Mouse (Mus musculus) lung, embryonic 16.5 days (tissue): ENCODE measurements around the gene Dcun1d1. TPM values are rescaled to one million over a fixed set of nuclear protein-coding genes. Genes with fewer than 3 reads are reported as not detected.

ENCODE experiments used
- ATAC-seq: fragments of 200-750 bp; cut with Nextera tagmentation; 2 replicates; pipeline ENCODE4 v1.8.0; 2017; ENCODE audit warnings: low read depth, mild to moderate bottlenecking, moderate library complexity
- H3K27ac ChIP-seq: fragments of 300-500 bp; sonication (generic); 2 replicates; pipeline ENCODE4 v1.5.1; 2014; ENCODE audit warnings: mild to moderate bottlenecking, control low read depth, low read length
- H3K27me3 ChIP-seq: fragments of 300-500 bp; sonication (generic); 2 replicates; pipeline ENCODE4 v1.6.1; 2014; ENCODE audit warnings: low read depth, low read length, mixed read lengths; ENCODE audit not compliant: control insufficient read depth, insufficient read depth
- H3K36me3 ChIP-seq: fragments of 300-500 bp; sonication (generic); 2 replicates; pipeline ENCODE4 v1.6.1; 2014; ENCODE audit warnings: low read length; ENCODE audit not compliant: control insufficient read depth, insufficient read depth
- H3K4me1 ChIP-seq: fragments of 300-500 bp; sonication (generic); replicated peaks from 2 replicates; pipeline ENCODE4 v1.6.1; 2014; ENCODE audit warnings: low read length, mixed read lengths; ENCODE audit not compliant: control insufficient read depth, insufficient read depth
- H3K4me2 ChIP-seq: fragments of 300-500 bp; sonication (generic); 2 replicates; pipeline ENCODE4 v1.6.1; 2014; ENCODE audit warnings: low read depth, low read length, control low read depth
- H3K4me3 ChIP-seq: fragments of 300-500 bp; sonication (generic); 2 replicates; pipeline ENCODE4 v1.5.1; 2014; ENCODE audit warnings: mild to moderate bottlenecking, low read length, control low read depth
- H3K9ac ChIP-seq: fragments of 300-500 bp; sonication (generic); 2 replicates; pipeline ENCODE4 v1.6.1; 2014; ENCODE audit warnings: low read length, control low read depth
- H3K9me3 ChIP-seq: fragments of 300-500 bp; sonication (generic); 2 replicates; pipeline ENCODE4 v1.6.1; 2016; ENCODE audit warnings: low read length; ENCODE audit not compliant: control insufficient read depth
- WGBS: fragments of 180-500 bp; shearing (Covaris S2); extraction: QIAGEN DNeasy Blood & Tissue Kit; methylation state at CpG from one replicate; pipeline ENCODE4 v1.1.7; 2014; 5-methylcytosine and 5-hydroxymethylcytosine counted together
- polyA plus RNA-seq: library from polyadenylated mRNA; unstranded; fragments of >200 nt; fragmentation: Nextera tagmentation; extraction: Ambion mirVana; gene quantifications from 2 replicates; pipeline ENCODE4 v1.2.1, GENCODE M21; 2015

The Dcun1d1 gene
- polyA plus RNA-seq, 1 experiment from 2014 or later: 98.3 TPM

GRCm38 (mm10) chr3:35922522-35922921 lies 14.7 kb downstream of the Dcun1d1 start:
- Histone ChIP-seq H3K4me3 (no peak overlapping the region), H3K27me3 (no peaks in the 10 kb centered on the region), H3K27ac (peak overlapping the region; percentile 30), H3K4me1 (peaks cover 20% of the 10 kb centered on the region), H3K36me3 (no peaks in the 10 kb centered on the region), H3K9me3 (no peaks in the 10 kb centered on the region), H3K4me2 (no peak overlapping the region), H3K9ac (no peak overlapping the region)
- 49% methylated on average over 4 of the region's 4 CpGs for WGBS
- no peak for ATAC-seq

- ATAC-seq: no peak
- Histone ChIP-seq H3K4me3 (no peak overlapping the region), H3K9ac (no peak overlapping the region), H3K4me1 (peaks cover 14% of the 10 kb centered on the region), H3K9me3 (no peaks in the 10 kb centered on the region), H3K36me3 (peaks cover 9% of the 10 kb centered on the region), H3K27ac (no peak overlapping the region), H3K27me3 (no peaks in the 10 kb centered on the region), H3K4me2 (no peak overlapping the region)
- 68% methylated on average over 3 of the region's 3 CpGs for WGBS
Measured at GRCm38 (mm10) chr3:35918229-35918628, 19.0 kb downstream of the Dcun1d1 start.

GRCm38 (mm10) chr3:35908982-35909680 lies 28.1 kb downstream of the Dcun1d1 start:
- Histone ChIP-seq H3K27me3 (no peaks in the 10 kb centered on the region), H3K4me1 (no peaks in the 10 kb centered on the region), H3K4me3 (no peak overlapping the region), H3K9me3 (no peaks in the 10 kb centered on the region), H3K4me2 (no peak overlapping the region), H3K36me3 (peaks cover 3% of the 10 kb centered on the region), H3K9ac (no peak overlapping the region), H3K27ac (no peak overlapping the region)
- no peak for ATAC-seq
- WGBS: 80% methylated on average over 7 of the region's 7 CpGs

GRCm38 (mm10) chr3:35900555-35901204 lies 36.6 kb downstream of the Dcun1d1 start:
- Histone ChIP-seq H3K36me3 (peaks cover 14% of the 10 kb centered on the region), H3K4me2 (no peak overlapping the region), H3K4me3 (no peak overlapping the region), H3K4me1 (no peaks in the 10 kb centered on the region), H3K9ac (no peak overlapping the region), H3K27ac (no peak overlapping the region), H3K9me3 (no peaks in the 10 kb centered on the region; the same call in 1 of the 2 replicates), H3K27me3 (no peaks in the 10 kb centered on the region)
- no peak for ATAC-seq
- 92% methylated on average over 5 of the region's 5 CpGs for WGBS

GRCm38 (mm10) chr3:35899109-35899508 lies 38.1 kb downstream of the Dcun1d1 start:
- no peaks in the 10 kb centered on the region for H3K4me1 ChIP-seq
- no peaks in the 10 kb centered on the region; the same call in 1 of the 2 replicates for H3K9me3 ChIP-seq
- no peak overlapping the region for H3K4me3 ChIP-seq
- 90% methylated on average over 3 of the region's 3 CpGs for WGBS
- no peak for ATAC-seq
- peaks cover 14% of the 10 kb centered on the region for H3K36me3 ChIP-seq
- no peak overlapping the region for H3K27ac ChIP-seq
- no peaks in the 10 kb centered on the region for H3K27me3 ChIP-seq
- no peak overlapping the region for H3K4me2 ChIP-seq
- no peak overlapping the region for H3K9ac ChIP-seq

GRCm38 (mm10) chr3:35897900-35898299 lies 39.3 kb downstream of the Dcun1d1 start:
- Histone ChIP-seq H3K36me3 (peaks cover 14% of the 10 kb centered on the region), H3K27ac (no peak overlapping the region), H3K9me3 (no peaks in the 10 kb centered on the region; the same call in 1 of the 2 replicates), H3K9ac (no peak overlapping the region), H3K4me1 (no peaks in the 10 kb centered on the region), H3K4me2 (no peak overlapping the region), H3K27me3 (no peaks in the 10 kb centered on the region), H3K4me3 (no peak overlapping the region)
- ATAC-seq: no peak
- WGBS: 87% methylated on average over 2 of the region's 2 CpGs

- H3K4me2 ChIP-seq: no peak overlapping the region
- no peaks in the 10 kb centered on the region for H3K9me3 ChIP-seq
- no peak for ATAC-seq
- H3K27ac ChIP-seq: no peak overlapping the region
- H3K4me1 ChIP-seq: no peaks in the 10 kb centered on the region
- no peak overlapping the region for H3K9ac ChIP-seq
- no peak overlapping the region for H3K4me3 ChIP-seq
- no peaks in the 10 kb centered on the region for H3K27me3 ChIP-seq
- peaks cover 5% of the 10 kb centered on the region for H3K36me3 ChIP-seq
- WGBS: 85% methylated on average over 5 of the region's 5 CpGs
Measured at GRCm38 (mm10) chr3:35893156-35893555, 44.1 kb downstream of the Dcun1d1 start.

GRCm38 (mm10) chr3:35891123-35891522 lies 46.1 kb downstream of the Dcun1d1 start:
- H3K4me2 ChIP-seq: no peak overlapping the region
- H3K27ac ChIP-seq: no peak overlapping the region
- peaks cover 5% of the 10 kb centered on the region for H3K36me3 ChIP-seq
- H3K27me3 ChIP-seq: no peaks in the 10 kb centered on the region
- no peaks in the 10 kb centered on the region for H3K4me1 ChIP-seq
- no peak overlapping the region for H3K4me3 ChIP-seq
- no peak overlapping the region for H3K9ac ChIP-seq
- ATAC-seq: no peak
- 84% methylated on average over 4 of the region's 4 CpGs for WGBS
- no peaks in the 10 kb centered on the region for H3K9me3 ChIP-seq

- no peaks in the 10 kb centered on the region for H3K9me3 ChIP-seq
- peaks cover 5% of the 10 kb centered on the region for H3K36me3 ChIP-seq
- H3K4me2 ChIP-seq: no peak overlapping the region
- WGBS: 88% methylated on average over 2 of the region's 2 CpGs
- no peak overlapping the region for H3K27ac ChIP-seq
- no peak for ATAC-seq
- no peak overlapping the region for H3K9ac ChIP-seq
- H3K27me3 ChIP-seq: no peaks in the 10 kb centered on the region
- no peaks in the 10 kb centered on the region for H3K4me1 ChIP-seq
- no peak overlapping the region for H3K4me3 ChIP-seq
Measured at GRCm38 (mm10) chr3:35889531-35889930, 47.7 kb downstream of the Dcun1d1 start.
